Mouse (Mus musculus): Measurements from ENCODE around the gene Masp1.

DNA sequence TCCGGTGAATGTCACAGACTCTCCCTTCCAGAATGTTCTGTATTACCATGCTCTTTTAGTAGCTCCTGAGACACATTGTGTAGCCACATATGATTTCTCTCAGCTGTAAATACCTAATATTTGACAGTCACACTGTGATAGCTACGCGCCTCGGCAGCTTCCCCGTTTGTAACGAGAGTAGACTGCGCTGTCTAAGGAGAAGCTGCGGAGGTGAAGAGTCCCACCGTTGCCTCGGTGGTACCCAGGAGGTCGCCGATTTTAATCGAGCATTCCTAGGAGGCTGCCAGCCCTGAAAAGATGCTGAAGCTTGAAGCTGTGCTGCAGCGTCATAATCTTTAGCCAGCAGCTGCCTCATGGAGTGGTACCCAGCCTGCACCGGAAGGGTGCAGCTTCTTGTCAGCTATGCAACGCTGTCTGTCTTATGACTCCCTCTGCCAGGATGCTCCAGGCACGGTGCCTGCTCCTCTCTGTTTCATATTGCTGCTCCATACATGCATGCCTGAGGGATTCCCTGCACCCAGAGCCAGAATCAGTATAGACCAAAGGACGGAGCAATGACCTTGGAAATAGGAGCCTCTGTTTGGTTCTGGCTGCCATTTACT lies 30.5 kb upstream of the Masp1 start:
- TF ChIP-seq CTCF (IDR thresholded peaks at IDR 0.05; ENCODE audit: low read depth) (no peak), EP300 (IDR thresholded peaks at IDR 0.05; ENCODE audit: low read depth) (no peak)
